Mouse (Mus musculus) midbrain, embryonic 10.5 days (tissue): ENCODE measurements around the gene Dennd1a. TPM values are rescaled to one million over a fixed set of nuclear protein-coding genes. Genes with fewer than 3 reads are reported as not detected.
A peak's percentile ranks its signal among the peaks of the same experiment; 100 is the strongest.

Source experiments
- DNase-seq: peaks from one replicate; pipeline ENCODE4 v3.0.0-alpha.2; 2017; ENCODE audit warnings: low spot score
- H3K27ac ChIP-seq: fragments of 300-500 bp; sonication (generic); replicated peaks from 2 replicates; pipeline ENCODE4 v1.5.1; 2016; ENCODE audit warnings: mild to moderate bottlenecking
- H3K27me3 ChIP-seq: fragments of 300-500 bp; sonication (generic); 2 replicates; pipeline ENCODE4 v1.6.1; 2016; ENCODE audit warnings: low read depth, mild to moderate bottlenecking; ENCODE audit not compliant: poor library complexity, severe bottlenecking
- H3K36me3 ChIP-seq: fragments of 300-500 bp; sonication (generic); 2 replicates; pipeline ENCODE4 v1.6.1; 2016; ENCODE audit warnings: mild to moderate bottlenecking, moderate library complexity
- H3K4me1 ChIP-seq: fragments of 300-500 bp; sonication (generic); 2 replicates; pipeline ENCODE4 v1.6.1; 2016
- H3K4me3 ChIP-seq: fragments of 300-500 bp; sonication (generic); 2 replicates; pipeline ENCODE4 v1.5.1; 2016; ENCODE audit warnings: mild to moderate bottlenecking, moderate library complexity
- H3K9me3 ChIP-seq: fragments of 300-500 bp; sonication (generic); replicated peaks from 2 replicates; pipeline ENCODE4 v1.6.1; 2016; ENCODE audit warnings: mild to moderate bottlenecking
- WGBS: fragments of 180-500 bp; shearing (Covaris S2); methylation state at CpG from one replicate; pipeline ENCODE4 v1.1.7; 2016; 5-methylcytosine and 5-hydroxymethylcytosine counted together
- polyA plus RNA-seq: library from polyadenylated mRNA; unstranded; fragments of >200 nt; fragmentation: Nextera tagmentation; extraction: Ambion mirVana; gene quantifications from 2 replicates; pipeline ENCODE4 v1.2.1, GENCODE M21; 2016

The Dennd1a gene
- polyA plus RNA-seq, 1 experiment from 2014 or later, result 10.1 TPM

GRCm38 (mm10) chr2:38144831-38145230, 142.4 kb downstream of the Dennd1a start:
- DNase-seq, result no peak
- Histone ChIP-seq H3K4me1 (peaks cover 68% of the 10 kb centered on the region), H3K36me3 (no peaks in the 10 kb centered on the region), H3K9me3 (no peaks in the 10 kb centered on the region), H3K27me3 (peaks cover 32% of the 10 kb centered on the region), H3K4me3 (no peak overlapping the region), H3K27ac (peak overlapping the region; percentile 58; the same call in 1 of the 2 replicates)

- H3K27me3 ChIP-seq, result peaks cover 32% of the 10 kb centered on the region
- H3K27ac ChIP-seq, result peak overlapping the region; percentile 58; the same call in 1 of the 2 replicates
- 18% methylated on average over 8 of the region's 8 CpGs for WGBS
- no peaks in the 10 kb centered on the region for H3K9me3 ChIP-seq
- peaks cover 72% of the 10 kb centered on the region for H3K4me1 ChIP-seq
- no peaks in the 10 kb centered on the region for H3K36me3 ChIP-seq
- no peak overlapping the region for H3K4me3 ChIP-seq
- peak; percentile 56 for DNase-seq
Measured at GRCm38 (mm10) chr2:38144067-38144779, 143.0 kb downstream of the Dennd1a start.

DNA sequence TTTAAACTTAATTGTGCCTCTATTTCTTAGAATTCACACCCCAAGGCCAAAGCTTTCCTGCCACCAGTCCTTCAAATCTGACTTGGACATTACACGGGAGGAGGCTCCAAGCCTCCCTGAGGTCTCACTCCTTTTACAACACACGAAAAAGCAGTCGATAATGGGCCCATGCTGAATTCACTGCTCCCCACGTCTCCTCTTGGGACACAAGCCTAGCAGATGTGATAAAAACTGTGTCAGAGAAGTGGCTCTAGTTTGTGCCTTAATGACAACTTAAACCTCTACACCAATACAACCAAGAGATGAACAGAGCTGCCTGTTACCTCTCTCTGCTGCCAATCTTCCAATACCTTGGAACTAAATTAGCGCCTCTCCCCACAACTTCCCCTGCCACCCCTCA, 144.3 kb downstream of the Dennd1a start:
- peaks cover 83% of the 10 kb centered on the region for H3K4me1 ChIP-seq
- H3K4me3 ChIP-seq, result no peak overlapping the region
- no peaks in the 10 kb centered on the region for H3K9me3 ChIP-seq
- H3K36me3 ChIP-seq, result no peaks in the 10 kb centered on the region
- DNase-seq, result no peak
- WGBS, result 51% methylated on average over 5 of the region's 5 CpGs
- no peak overlapping the region; the same call in 1 of the 2 replicates for H3K27ac ChIP-seq
- peaks cover 27% of the 10 kb centered on the region for H3K27me3 ChIP-seq

DNA sequence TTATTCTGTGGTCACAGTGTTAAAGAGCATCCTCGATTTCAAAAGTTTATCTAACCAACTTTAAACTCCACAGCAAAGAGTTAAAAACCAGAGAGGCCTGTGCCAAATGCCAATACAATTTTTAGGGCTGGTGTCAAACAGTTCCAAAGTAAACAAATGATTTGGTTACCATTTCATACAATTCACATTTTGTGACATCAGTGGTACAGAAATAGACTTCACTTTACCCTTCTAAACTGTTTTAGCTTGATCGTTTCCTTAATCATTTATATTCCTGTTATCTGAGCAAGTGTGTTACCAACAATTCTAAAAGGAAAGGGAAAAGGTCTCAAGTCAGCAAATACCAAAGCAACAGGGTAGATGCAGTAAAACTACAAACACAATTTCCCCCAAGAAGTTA, 145.0 kb downstream of the Dennd1a start:
- H3K4me3 ChIP-seq, result no peak overlapping the region
- 73% methylated on average over 2 of the region's 2 CpGs for WGBS
- H3K27ac ChIP-seq, result 0 out of 2 replicates have a peak overlapping the region, but pooled peaks have one; percentile 39
- no peaks in the 10 kb centered on the region for H3K9me3 ChIP-seq
- peaks cover 20% of the 10 kb centered on the region for H3K27me3 ChIP-seq
- DNase-seq, result no peak
- H3K4me1 ChIP-seq, result peaks cover 90% of the 10 kb centered on the region
- H3K36me3 ChIP-seq, result no peaks in the 10 kb centered on the region

GRCm38 (mm10) chr2:38139536-38139935, 147.7 kb downstream of the Dennd1a start:
- no peaks in the 10 kb centered on the region for H3K36me3 ChIP-seq
- H3K27ac ChIP-seq, result no peak overlapping the region; the same call in 1 of the 2 replicates
- peaks cover 89% of the 10 kb centered on the region for H3K4me1 ChIP-seq
- no peaks in the 10 kb centered on the region for H3K9me3 ChIP-seq
- H3K27me3 ChIP-seq, result peaks cover 8% of the 10 kb centered on the region; the same call in 1 of the 2 replicates
- H3K4me3 ChIP-seq, result no peak overlapping the region
- DNase-seq, result no peak
- WGBS, result 69% methylated on average over 3 of the region's 3 CpGs

GRCm38 (mm10) chr2:38137086-38137485, 150.1 kb downstream of the Dennd1a start:
- 50% methylated on average over 5 of the region's 5 CpGs for WGBS
- Histone ChIP-seq H3K4me1 (peaks cover 64% of the 10 kb centered on the region), H3K36me3 (no peaks in the 10 kb centered on the region), H3K27me3 (peaks cover 8% of the 10 kb centered on the region; the same call in 1 of the 2 replicates), H3K4me3 (no peak overlapping the region), H3K9me3 (no peaks in the 10 kb centered on the region), H3K27ac (no peak overlapping the region)
- peak; percentile 44 for DNase-seq

GRCm38 (mm10) chr2:38135427-38135826, 151.8 kb downstream of the Dennd1a start:
- Histone ChIP-seq H3K27me3 (peaks cover 4% of the 10 kb centered on the region; the same call in 1 of the 2 replicates), H3K27ac (no peak overlapping the region), H3K4me1 (peaks cover 48% of the 10 kb centered on the region), H3K4me3 (no peak overlapping the region), H3K36me3 (no peaks in the 10 kb centered on the region), H3K9me3 (no peaks in the 10 kb centered on the region)
- DNase-seq, result no peak
- 55% methylated on average over 3 of the region's 3 CpGs for WGBS

- no peak overlapping the region for H3K4me3 ChIP-seq
- no peak overlapping the region for H3K27ac ChIP-seq
- H3K4me1 ChIP-seq, result peaks cover 27% of the 10 kb centered on the region
- WGBS, result 90% methylated on average over 5 of the region's 5 CpGs
- no peaks in the 10 kb centered on the region for H3K27me3 ChIP-seq
- no peaks in the 10 kb centered on the region for H3K36me3 ChIP-seq
- H3K9me3 ChIP-seq, result no peaks in the 10 kb centered on the region
- DNase-seq, result no peak
Measured at GRCm38 (mm10) chr2:38133036-38133825, 154.0 kb downstream of the Dennd1a start.

DNA sequence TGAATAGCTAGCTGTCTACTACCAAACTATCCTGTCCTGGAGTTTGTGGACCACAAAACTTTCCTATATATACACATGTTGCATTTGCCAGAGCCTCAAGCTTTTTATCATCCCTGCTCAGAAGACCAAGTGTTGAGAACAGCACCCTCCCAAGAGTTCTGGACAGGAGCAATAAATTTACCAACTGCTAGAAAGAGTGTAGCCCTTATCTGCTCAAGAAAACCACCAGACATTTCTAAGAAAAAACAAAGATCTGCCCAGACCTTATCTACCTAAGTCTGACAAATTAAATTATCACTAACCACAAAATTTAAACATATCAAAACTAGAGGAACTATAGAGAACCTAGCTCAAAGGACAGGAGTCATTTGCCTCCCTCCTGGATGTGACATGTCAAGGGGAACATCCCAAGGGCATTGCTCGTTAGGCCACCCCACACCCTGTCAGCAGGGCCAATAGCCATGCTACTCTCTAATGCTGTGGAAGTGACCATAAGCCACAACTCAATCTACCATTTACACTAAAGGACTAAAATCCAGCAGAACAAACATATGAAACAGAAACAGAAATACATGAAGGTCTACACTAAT, 154.9 kb downstream of the Dennd1a start:
- Histone ChIP-seq H3K27ac (no peak overlapping the region), H3K36me3 (no peaks in the 10 kb centered on the region), H3K9me3 (no peaks in the 10 kb centered on the region), H3K4me1 (peaks cover 21% of the 10 kb centered on the region), H3K27me3 (no peaks in the 10 kb centered on the region), H3K4me3 (no peak overlapping the region)
- DNase-seq, result no peak
- 85% methylated on average over 1 of the region's 1 CpGs for WGBS

- no peaks in the 10 kb centered on the region for H3K36me3 ChIP-seq
- H3K27ac ChIP-seq, result no peak overlapping the region
- no peaks in the 10 kb centered on the region for H3K9me3 ChIP-seq
- H3K4me1 ChIP-seq, result peaks cover 13% of the 10 kb centered on the region
- no peaks in the 10 kb centered on the region for H3K27me3 ChIP-seq
- 91% methylated on average over 1 of the region's 1 CpGs for WGBS
- no peak for DNase-seq
- H3K4me3 ChIP-seq, result no peak overlapping the region
Measured at GRCm38 (mm10) chr2:38131538-38131937, 155.7 kb downstream of the Dennd1a start.

DNA sequence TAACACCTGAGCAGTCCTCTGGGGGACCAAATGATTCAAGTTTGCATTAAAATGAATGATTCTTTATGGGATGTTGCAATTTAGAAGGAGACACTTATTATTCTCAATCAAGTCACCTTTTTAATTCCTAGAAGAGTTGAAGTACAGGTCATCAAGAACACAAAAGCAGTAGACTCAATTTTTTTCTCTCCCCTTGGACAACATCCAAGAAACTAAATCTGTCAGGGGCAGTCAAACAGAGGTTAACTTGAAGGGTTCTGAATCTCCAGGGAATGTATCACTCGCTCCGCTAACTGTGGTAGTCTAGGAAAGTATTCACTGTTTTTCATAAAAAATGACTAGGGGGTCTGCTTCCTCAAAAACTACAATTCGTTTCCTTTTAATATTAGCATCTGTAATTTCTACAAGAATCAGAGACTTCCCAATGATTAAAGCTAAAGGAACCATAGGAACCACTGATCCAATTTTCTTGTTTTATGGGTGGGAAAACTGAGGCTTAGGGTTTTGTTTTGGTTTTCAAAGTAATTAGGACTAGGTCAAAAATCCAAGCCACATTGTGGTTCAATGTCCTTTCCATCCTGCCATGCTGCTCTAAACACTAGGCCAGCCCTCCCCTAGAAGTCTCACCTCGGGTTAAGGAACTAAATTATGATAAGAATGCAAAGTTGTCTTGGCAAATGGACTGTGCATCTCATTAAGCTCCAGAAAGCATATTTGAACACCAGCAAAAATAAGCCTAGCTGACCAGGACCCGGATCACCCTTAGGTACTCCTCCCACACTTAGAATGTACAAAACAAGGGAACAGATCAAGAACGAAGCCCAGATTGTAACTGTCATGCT, 157.0 kb downstream of the Dennd1a start:
- WGBS, result 87% methylated on average over 6 of the region's 6 CpGs

GRCm38 (mm10) chr2:38126383-38126732, 160.8 kb downstream of the Dennd1a start:
- H3K36me3 ChIP-seq, result no peaks in the 10 kb centered on the region
- H3K9me3 ChIP-seq, result no peaks in the 10 kb centered on the region
- peaks cover 4% of the 10 kb centered on the region; the same call in 1 of the 2 replicates for H3K4me1 ChIP-seq
- DNase-seq, result no peak
- no peak overlapping the region for H3K27ac ChIP-seq
- no peak overlapping the region for H3K4me3 ChIP-seq
- 75% methylated on average over 3 of the region's 3 CpGs for WGBS
- no peaks in the 10 kb centered on the region for H3K27me3 ChIP-seq

More for the DNA sequence above, 157.0 kb downstream of the Dennd1a start:
- Histone ChIP-seq H3K27me3 (no peaks in the 10 kb centered on the region), H3K27ac (no peak overlapping the region), H3K4me1 (peaks cover 4% of the 10 kb centered on the region; the same call in 1 of the 2 replicates), H3K9me3 (no peaks in the 10 kb centered on the region), H3K4me3 (no peak overlapping the region), H3K36me3 (no peaks in the 10 kb centered on the region)
- DNase-seq, result no peak
